Comparison of ENCODE assay signal across 8 mouse cellular contexts in the genomic region with DNA sequence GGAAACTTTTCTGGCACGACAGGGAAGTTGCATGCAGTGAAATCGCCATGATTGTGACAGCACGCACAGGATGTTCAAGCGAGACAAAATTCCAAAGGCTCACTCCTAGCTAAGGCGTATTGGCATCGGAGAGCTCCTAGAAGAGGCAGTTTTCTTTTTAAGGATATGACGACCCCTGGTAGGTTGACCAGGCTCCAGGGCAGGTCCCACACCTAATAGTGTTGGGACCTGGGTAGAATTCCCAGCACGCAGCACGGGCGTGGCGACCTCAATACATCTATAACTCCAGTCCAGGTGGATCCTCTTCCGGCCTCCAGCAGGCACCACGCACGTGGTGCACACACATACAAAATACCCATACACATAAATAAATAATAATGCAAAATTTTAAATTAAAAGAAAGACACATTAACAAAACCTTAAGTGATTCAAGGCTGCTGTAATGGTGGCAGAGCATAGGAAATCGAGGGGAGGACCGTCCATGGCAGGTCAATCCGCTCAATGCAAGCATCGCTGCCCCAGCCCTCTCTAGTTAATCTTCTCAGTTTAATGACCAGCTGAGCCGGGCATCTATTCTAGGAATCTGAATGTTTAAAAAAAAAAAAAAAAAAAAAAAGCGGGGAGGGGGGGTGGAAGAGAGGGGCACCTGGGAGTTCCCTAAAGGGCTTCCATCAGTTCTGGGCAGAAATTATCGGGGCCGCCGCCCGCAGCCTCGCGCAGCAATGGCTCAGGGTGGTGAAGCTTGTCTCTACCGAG. TPM values are rescaled to one million over a fixed set of nuclear protein-coding genes. Genes with fewer than 3 reads are reported as not detected.
DNase-seq lines count a peak whose midpoint lies in the region; ATAC-seq lines count a peak whose summit lies in the region.

No protein-coding gene starts in this region.

- ATAC-seq in limb, embryonic 11.5 days (ENCODE audit: insufficient number of reproducible peaks, low FRiP score, low TSS enrichment, low read depth) = peak; percentile 3; the same call in 1 of the 2 replicates
- ATAC-seq in stomach, embryonic 15.5 days (ENCODE audit: insufficient read depth, low FRiP score, low read depth) = no peak

- WGBS in limb, embryonic 11.5 days = 30% methylated on average over 26 of the region's 27 CpGs
- 32% methylated on average over 26 of the region's 27 CpGs for WGBS in stomach, embryonic 15.5 days

- H3K4me2 ChIP-seq in limb, embryonic 11.5 days (ENCODE audit: low read depth, severe bottlenecking) = peak overlapping the region; percentile 73
- peak overlapping the region; percentile 87 for H3K4me2 ChIP-seq in stomach, embryonic 15.5 days

- no peak overlapping the region for H3K27ac ChIP-seq in limb, embryonic 11.5 days (replicated peaks; ENCODE audit: low read depth, low read length)
- no peak overlapping the region for H3K27ac ChIP-seq in stomach, embryonic 15.5 days

- peaks cover 7% of the 10 kb centered on the region for H3K36me3 ChIP-seq in limb, embryonic 11.5 days (ENCODE audit: control insufficient read depth, insufficient read depth, low read length)
- no peaks in the 10 kb centered on the region for H3K36me3 ChIP-seq in stomach, embryonic 15.5 days

- peak overlapping the region; percentile 42; the same call in 1 of the 2 replicates for H3K9ac ChIP-seq in limb, embryonic 11.5 days (ENCODE audit: low read length)
- H3K9ac ChIP-seq in stomach, embryonic 15.5 days = no peak overlapping the region

- 0 out of 2 replicates have a peak, but pooled peaks cover 3% of the 10 kb centered on the region for H3K4me1 ChIP-seq in limb, embryonic 11.5 days (ENCODE audit: control insufficient read depth, insufficient read depth, low read length)
- peaks cover 7% of the 10 kb centered on the region; the same call in 1 of the 2 replicates for H3K4me1 ChIP-seq in stomach, embryonic 15.5 days

- peak overlapping the region; percentile 48 for H3K4me3 ChIP-seq in limb, embryonic 11.5 days (ENCODE audit: low read depth, low read length)
- H3K4me3 ChIP-seq in stomach, embryonic 15.5 days (replicated peaks) = peak overlapping the region; percentile 75

- peak; percentile 91 for DNase-seq in heart, adult 11 months
- DNase-seq in heart, postnatal 4 days = no peak
- peak; percentile 17 for DNase-seq in thymus, postnatal 4 days
- no peak for DNase-seq in thymus, adult 18-20 months
- DNase-seq in limb, embryonic 11.5 days (ENCODE audit: low spot score) = no peak
- DNase-seq in yolk sac, embryonic 10.5 days (ENCODE audit: low spot score) = no peak
- no peak for DNase-seq in layer of hippocampus, adult 9-10 months (ENCODE audit: low spot score)

- H3K27me3 ChIP-seq in limb, embryonic 11.5 days (ENCODE audit: control insufficient read depth, insufficient read depth, low read length) = no peaks in the 10 kb centered on the region
- no peaks in the 10 kb centered on the region for H3K27me3 ChIP-seq in stomach, embryonic 15.5 days (replicated peaks)

- H3K9me3 ChIP-seq in limb, embryonic 11.5 days (ENCODE audit: control insufficient read depth, low read length) = no peaks in the 10 kb centered on the region
- H3K9me3 ChIP-seq in stomach, embryonic 15.5 days = no peaks in the 10 kb centered on the region

RNA-seq across cellular contexts. Expression of a gene that starts 0.5 kb away (rescaled TPM):
- total RNA-seq in heart, postnatal 4 days (2021) = 100 to 1,000 TPM; 101 to 103 TPM
- polyA plus RNA-seq in limb, embryonic 11.5 days (2014; fragmentation: Nextera tagmentation; extraction: Ambion mirVana) = 31.6 and 32.6 TPM in 2 replicates
- 31.5 and 31.8 TPM in 2 replicates for polyA plus RNA-seq in stomach, embryonic 15.5 days (2015; fragmentation: Nextera tagmentation; extraction: Ambion mirVana)

RNA-seq across cellular contexts. Expression of a gene that starts 27.8 kb away (rescaled TPM):
- 10 to 100 TPM; 57.5 to 59.1 TPM for total RNA-seq in heart, postnatal 4 days (2021)
- polyA plus RNA-seq in limb, embryonic 11.5 days (2014; fragmentation: Nextera tagmentation; extraction: Ambion mirVana) = 54.5 and 60.1 TPM in 2 replicates
- 31.3 and 36.1 TPM in 2 replicates for polyA plus RNA-seq in stomach, embryonic 15.5 days (2015; fragmentation: Nextera tagmentation; extraction: Ambion mirVana)

RNA-seq across cellular contexts. Expression of a gene that starts 46.3 kb away (rescaled TPM):
- total RNA-seq in heart, postnatal 4 days (2021) = under 1 TPM; 0.23 to 0.60 TPM
- 0.13 TPM in 1 of 2 replicates, not detected in the other for polyA plus RNA-seq in limb, embryonic 11.5 days (2014; fragmentation: Nextera tagmentation; extraction: Ambion mirVana)
- polyA plus RNA-seq in stomach, embryonic 15.5 days (2015; fragmentation: Nextera tagmentation; extraction: Ambion mirVana) = 7.0 and 17.7 TPM in 2 replicates

Comparison
In these comparisons a context has a peak if more than half of its experiments do, and no peak if none do; other contexts are left out.
1. DNase-seq: peak in heart, adult 11 months (single experiment) and thymus, postnatal 4 days (single experiment); none in heart, postnatal 4 days (single experiment), thymus, adult 18-20 months (0 of 2), limb, embryonic 11.5 days (single experiment), yolk sac, embryonic 10.5 days (single experiment) and layer of hippocampus, adult 9-10 months (single experiment).